Mouse (Mus musculus) limb, embryonic 14.5 days (tissue): Measurements from ENCODE around the gene Coasy. TPM values are rescaled to one million over a fixed set of nuclear protein-coding genes. Genes with fewer than 3 reads are reported as not detected.
"Not testable (repeated sequence)": the region's sequence is repeated elsewhere in the genome, so short reads cannot be mapped to it uniquely, and the experiment has no call there.

Source experiments
- ATAC-seq: fragments of 200-750 bp; cut with Nextera tagmentation; 2 replicates; pipeline ENCODE4 v1.8.0; 2017; ENCODE audit warnings: low read depth, moderate number of reproducible peaks, moderate TSS enrichment; ENCODE audit not compliant: low FRiP score
- DNase-seq: peaks from one replicate; pipeline ENCODE4 v3.0.0-alpha.2; 2015; ENCODE audit warnings: low spot score
- H3K27ac ChIP-seq: fragments of 300-500 bp; sonication (generic); replicated peaks from 2 replicates; pipeline ENCODE4 v1.5.1; 2014; ENCODE audit warnings: low read depth, mild to moderate bottlenecking, low read length, moderate library complexity, mixed read lengths
- H3K27me3 ChIP-seq: fragments of 300-500 bp; sonication (generic); 2 replicates; pipeline ENCODE4 v1.6.1; 2014; ENCODE audit warnings: low read length, mixed read lengths; ENCODE audit not compliant: control insufficient read depth, insufficient read depth
- H3K36me3 ChIP-seq: fragments of 300-500 bp; sonication (generic); 2 replicates; pipeline ENCODE4 v1.6.1; 2014; ENCODE audit warnings: mild to moderate bottlenecking, low read length, moderate library complexity, mixed read lengths; ENCODE audit not compliant: control insufficient read depth, insufficient read depth
- H3K4me1 ChIP-seq: fragments of 300-500 bp; sonication (generic); 2 replicates; pipeline ENCODE4 v1.6.1; 2014; ENCODE audit warnings: antibody characterized with exemption, low read length, mixed read lengths; ENCODE audit not compliant: control insufficient read depth, insufficient read depth
- H3K4me2 ChIP-seq: fragments of 300-500 bp; sonication (generic); replicated peaks from 2 replicates; pipeline ENCODE4 v1.6.1; 2014; ENCODE audit warnings: low read depth, mild to moderate bottlenecking, low read length, moderate library complexity; ENCODE audit not compliant: severe bottlenecking
- H3K4me3 ChIP-seq: fragments of 300-500 bp; sonication (generic); replicated peaks from 2 replicates; pipeline ENCODE4 v1.5.1; 2014; ENCODE audit warnings: low read length
- H3K9ac ChIP-seq: fragments of 300-500 bp; sonication (generic); 2 replicates; pipeline ENCODE4 v1.6.1; 2014; ENCODE audit warnings: mild to moderate bottlenecking, low read depth, low read length, moderate library complexity; ENCODE audit not compliant: severe bottlenecking
- H3K9me3 ChIP-seq: fragments of 300-500 bp; sonication (generic); 2 replicates; pipeline ENCODE4 v1.6.1; 2016; ENCODE audit warnings: low read length; ENCODE audit not compliant: control insufficient read depth
- POLR2A ChIP-seq: fragments of 200-500 bp; IDR thresholded peaks from 2 replicates; pipeline ENCODE4 v1.8.0; 2012; ENCODE audit warnings: inconsistent platforms, mild to moderate bottlenecking, moderate library complexity, borderline replicate concordance; ENCODE audit not compliant: insufficient read depth, insufficient read length; ENCODE audit errors: extremely low read depth
- WGBS: fragments of 180-500 bp; shearing (Covaris S2); extraction: QIAGEN DNeasy Blood & Tissue Kit; methylation state at CpG from one replicate; pipeline ENCODE4 v1.1.7; 2014; 5-methylcytosine and 5-hydroxymethylcytosine counted together
- polyA plus RNA-seq, 2 experiments: library from polyadenylated mRNA; depleted of rRNA in 1 of 2; stranded (reverse) in 1 of 2; unstranded in 1 of 2; fragments of >200 nt; fragmentation: Nextera tagmentation in 1 of 2; extraction: Ambion mirVana in 1 of 2; gene quantifications; 2 replicates each; pipeline versions ENCODE4 v1.2.1 to v1.2.3; 2012 to 2014

The Coasy gene
- polyA plus RNA-seq, 2 experiments, result 43.3 to 49.1 TPM

DNA sequence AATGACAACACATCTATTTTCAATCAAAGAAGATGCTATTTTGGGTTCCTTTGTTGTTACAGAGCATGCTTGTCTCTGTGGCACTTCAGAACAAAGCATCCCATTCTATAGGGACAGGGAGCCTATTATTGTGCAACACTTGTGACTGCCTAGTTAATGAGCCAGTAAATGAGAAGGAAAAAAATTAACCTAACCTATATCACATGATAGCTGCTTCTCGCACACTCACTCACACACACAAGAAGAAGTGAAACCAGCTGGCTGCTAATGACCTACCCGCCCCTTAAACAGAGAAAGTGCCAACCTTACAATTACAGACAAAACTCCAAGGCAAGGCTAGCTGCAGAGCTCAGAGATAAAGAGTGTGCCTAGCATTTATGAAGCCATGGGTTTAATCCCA is 33.2 kb downstream of the Coasy start:
- H3K9ac ChIP-seq, result no peak overlapping the region
- DNase-seq, result no peak
- no peak overlapping the region for H3K4me2 ChIP-seq
- ATAC-seq, result no peak
- no peak overlapping the region for H3K27ac ChIP-seq
- H3K36me3 ChIP-seq, result peaks cover 9% of the 10 kb centered on the region; the same call in 1 of the 2 replicates
- TF ChIP-seq POLR2A, result no peak
- H3K9me3 ChIP-seq, result no peaks in the 10 kb centered on the region
- 78% methylated on average over 2 of the region's 2 CpGs for WGBS
- H3K4me1 ChIP-seq, result peaks cover 12% of the 10 kb centered on the region
- H3K4me3 ChIP-seq, result no peak overlapping the region
- H3K27me3 ChIP-seq, result no peaks in the 10 kb centered on the region

DNA sequence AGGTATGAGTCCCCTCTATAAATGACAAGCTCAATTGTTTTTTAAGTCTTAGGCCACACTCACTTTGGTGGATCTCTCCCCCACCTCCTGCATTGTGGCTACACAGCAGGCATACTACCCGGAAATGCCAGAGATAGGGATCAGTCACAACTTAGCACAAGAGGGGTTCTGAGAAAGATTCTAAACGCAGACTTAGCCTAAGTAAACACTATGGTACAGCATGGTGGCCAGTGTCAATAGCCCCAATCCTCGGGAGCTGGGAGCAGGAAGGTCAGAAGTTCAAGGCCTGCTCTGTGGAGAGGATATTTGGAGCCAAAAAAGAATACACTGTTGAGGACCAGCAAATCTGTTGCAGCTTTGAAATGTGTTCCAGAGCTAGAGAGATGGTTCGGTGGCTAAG is 35.7 kb downstream of the Coasy start:
- Histone ChIP-seq H3K4me2 (peak overlapping the region; percentile 88), H3K27me3 (no peaks in the 10 kb centered on the region), H3K9me3 (no peaks in the 10 kb centered on the region), H3K36me3 (peaks cover 12% of the 10 kb centered on the region; the same call in 1 of the 2 replicates), H3K4me3 (peak overlapping the region; percentile 91; the same call in 1 of the 2 replicates), H3K27ac (no peak overlapping the region), H3K4me1 (peaks cover 18% of the 10 kb centered on the region), H3K9ac (no peak overlapping the region)
- ATAC-seq (no peak), DNase-seq (no peak)
- no peak for TF ChIP-seq POLR2A
- 52% methylated on average over 4 of the region's 4 CpGs for WGBS

DNA sequence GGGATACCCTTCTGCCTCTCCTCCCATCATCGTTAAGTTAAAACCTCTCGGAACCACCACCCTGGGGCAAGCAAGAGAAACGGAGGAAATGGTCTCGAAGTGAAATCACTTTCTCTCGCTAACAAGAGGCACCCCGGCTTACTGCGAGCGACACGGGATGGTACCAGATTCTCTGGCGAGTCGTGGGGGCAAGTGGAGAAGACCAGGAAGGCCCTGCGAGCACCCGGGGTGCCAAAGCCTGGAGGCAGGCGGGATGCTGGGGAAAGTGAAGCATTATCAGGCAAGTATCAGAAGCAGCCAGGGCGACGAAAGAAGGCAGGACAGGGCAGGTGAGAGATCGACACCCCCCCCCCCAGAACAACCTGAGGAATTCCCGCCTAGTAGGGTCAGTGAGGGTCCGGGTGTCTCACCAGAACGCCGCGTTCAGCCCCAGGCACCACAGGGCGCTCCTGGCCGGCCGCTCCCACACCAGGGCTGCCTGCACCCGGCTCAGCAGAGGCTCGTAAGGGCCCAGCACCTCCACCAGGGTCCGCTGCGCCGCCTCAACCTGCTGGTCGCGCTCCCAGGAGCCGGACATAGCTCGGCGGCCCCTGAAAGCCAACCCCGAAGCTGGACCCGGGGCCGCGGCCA is 36.9 kb downstream of the Coasy start:
- 0 out of 2 replicates have a peak, but pooled peaks have one; percentile 28 for TF ChIP-seq POLR2A
- Histone ChIP-seq H3K4me3 (peak overlapping the region; percentile 91), H3K36me3 (peaks cover 19% of the 10 kb centered on the region; the same call in 1 of the 2 replicates), H3K4me2 (peak overlapping the region; percentile 88), H3K4me1 (peaks cover 18% of the 10 kb centered on the region), H3K27me3 (no peaks in the 10 kb centered on the region), H3K27ac (peak overlapping the region; percentile 50; the same call in 1 of the 2 replicates), H3K9me3 (no peaks in the 10 kb centered on the region), H3K9ac (peak overlapping the region; percentile 83)
- WGBS, result under 1% methylated on average over 26 of the region's 39 CpGs
- DNase-seq, result no peak
- peak; percentile 54 for ATAC-seq

DNA sequence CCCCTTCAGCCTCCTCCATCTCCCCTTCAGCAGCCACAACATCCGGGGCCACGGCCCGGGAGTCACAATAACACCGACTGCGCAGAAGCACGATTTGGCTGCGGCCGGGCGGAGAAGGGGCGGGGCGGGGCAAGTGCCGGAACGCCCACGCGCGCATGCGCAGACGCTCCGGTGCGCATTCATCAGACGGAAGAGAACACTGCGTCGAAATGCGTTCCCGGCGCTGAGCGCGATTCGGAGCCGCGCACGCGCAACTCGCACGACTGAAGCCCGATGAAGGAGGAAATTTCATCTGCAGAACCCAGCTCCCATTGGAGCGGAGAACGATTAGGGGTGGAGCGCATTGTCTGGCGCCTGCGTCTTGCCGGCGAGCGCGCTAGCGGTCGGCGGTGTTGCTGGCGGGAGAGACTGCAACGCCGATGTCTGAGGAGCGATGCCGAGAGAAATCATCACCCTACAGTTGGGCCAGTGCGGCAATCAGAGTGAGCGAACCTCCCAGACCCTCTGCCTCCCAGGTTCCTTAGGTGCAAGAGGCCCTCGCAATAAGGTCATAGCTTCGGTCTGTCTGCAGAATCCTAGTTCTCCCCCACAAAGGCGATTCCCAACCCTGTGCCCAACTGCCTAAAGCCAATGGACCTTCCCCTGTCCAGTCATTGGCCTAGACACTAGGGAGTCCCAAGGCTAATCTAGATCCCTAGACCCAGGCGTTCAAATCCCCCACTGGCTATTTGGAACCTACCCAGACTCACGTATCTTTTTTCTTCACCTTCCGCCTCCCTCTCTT is 37.6 kb downstream of the Coasy start, which contains the start of the genes Retreg3 and Tubg1:
Gene Retreg3, minus strand, starts transcription at position 133 of the 784 bp plus-strand sequence.
Gene Tubg1, plus strand, starts transcription at position 178 of the 784 bp plus-strand sequence.
- Histone ChIP-seq H3K27ac (peak within 1 kb of the TSS; percentile 88), H3K9me3 (no peaks in the 10 kb centered on the region), H3K9ac (peak within 1 kb of the TSS; percentile 83), H3K4me1 (peaks cover 18% of the 10 kb centered on the region), H3K27me3 (no peaks in the 10 kb centered on the region), H3K4me3 (peak within 1 kb of the TSS; percentile 91), H3K36me3 (peaks cover 23% of the 10 kb centered on the region), H3K4me2 (peak within 1 kb of the TSS; percentile 88)
- ATAC-seq (peak; percentile 96), DNase-seq (peak; percentile 99)
- peak; percentile 97; the same call in 1 of the 2 replicates for TF ChIP-seq POLR2A
- WGBS, result under 1% methylated on average over 57 of the region's 61 CpGs

DNA sequence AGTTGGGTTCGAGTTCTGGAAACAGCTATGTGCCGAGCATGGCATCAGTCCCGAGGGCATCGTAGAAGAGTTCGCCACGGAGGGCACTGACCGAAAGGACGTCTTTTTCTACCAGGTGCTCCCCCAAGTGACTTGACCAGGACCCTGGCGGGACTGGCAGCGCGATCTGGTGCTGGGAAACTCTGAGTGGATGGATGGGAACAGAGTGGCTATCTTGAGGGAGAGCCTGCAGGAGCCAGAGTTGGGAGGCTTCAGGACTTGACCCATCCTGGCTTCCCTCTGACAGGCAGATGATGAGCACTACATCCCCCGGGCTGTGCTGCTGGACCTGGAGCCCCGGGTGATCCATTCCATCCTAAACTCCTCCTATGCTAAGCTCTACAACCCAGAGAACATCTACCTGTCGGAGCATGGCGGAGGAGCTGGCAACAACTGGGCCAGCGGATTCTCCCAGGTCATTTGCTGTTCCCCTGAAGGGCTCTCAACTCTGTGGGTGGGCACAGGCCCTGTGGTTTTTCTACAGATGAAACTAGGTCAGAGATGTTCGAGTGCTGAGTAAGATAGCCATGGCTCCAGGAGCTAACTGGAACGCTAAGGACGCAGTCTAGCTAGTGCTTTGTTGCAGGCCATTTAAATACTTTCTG is 38.3 kb downstream of the Coasy start:
- H3K9me3 ChIP-seq, result no peaks in the 10 kb centered on the region
- H3K4me2 ChIP-seq, result peak overlapping the region; percentile 79
- no peak for DNase-seq
- peaks cover 27% of the 10 kb centered on the region for H3K36me3 ChIP-seq
- no peak for ATAC-seq
- H3K4me1 ChIP-seq, result peaks cover 18% of the 10 kb centered on the region
- no peaks in the 10 kb centered on the region for H3K27me3 ChIP-seq
- peak overlapping the region; percentile 88 for H3K27ac ChIP-seq
- H3K9ac ChIP-seq, result peak overlapping the region; percentile 75
- peak overlapping the region; percentile 91 for H3K4me3 ChIP-seq
- 23% methylated on average over 19 of the region's 19 CpGs for WGBS
- no peak for TF ChIP-seq POLR2A

DNA sequence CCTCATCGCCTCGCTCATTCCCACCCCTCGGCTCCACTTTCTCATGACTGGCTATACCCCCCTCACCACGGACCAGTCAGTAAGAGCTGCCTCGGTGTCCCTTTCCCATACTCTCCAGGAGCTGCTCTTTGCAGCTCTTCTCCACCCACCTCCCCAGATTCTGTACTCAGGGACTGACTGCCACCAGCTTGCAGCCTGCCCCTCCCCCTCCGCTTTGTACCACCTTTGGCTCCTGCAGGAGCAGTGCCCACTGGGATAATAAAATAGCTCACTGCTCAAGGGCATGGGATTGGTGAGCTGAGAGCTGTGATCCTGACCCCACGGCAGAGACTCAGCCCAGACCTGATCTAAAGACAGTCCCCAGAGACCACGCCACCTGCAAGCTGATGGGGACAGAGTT is 42.1 kb downstream of the Coasy start:
- WGBS, result 92% methylated on average over 8 of the region's 8 CpGs
- H3K4me3 ChIP-seq, DNase-seq, H3K4me1 ChIP-seq, H3K27ac ChIP-seq, H3K9me3 ChIP-seq, H3K4me2 ChIP-seq, ATAC-seq, H3K27me3 ChIP-seq, H3K9ac ChIP-seq: not testable (repeated sequence)
- H3K36me3 ChIP-seq, result peaks cover 33% of the 10 kb centered on the region

DNA sequence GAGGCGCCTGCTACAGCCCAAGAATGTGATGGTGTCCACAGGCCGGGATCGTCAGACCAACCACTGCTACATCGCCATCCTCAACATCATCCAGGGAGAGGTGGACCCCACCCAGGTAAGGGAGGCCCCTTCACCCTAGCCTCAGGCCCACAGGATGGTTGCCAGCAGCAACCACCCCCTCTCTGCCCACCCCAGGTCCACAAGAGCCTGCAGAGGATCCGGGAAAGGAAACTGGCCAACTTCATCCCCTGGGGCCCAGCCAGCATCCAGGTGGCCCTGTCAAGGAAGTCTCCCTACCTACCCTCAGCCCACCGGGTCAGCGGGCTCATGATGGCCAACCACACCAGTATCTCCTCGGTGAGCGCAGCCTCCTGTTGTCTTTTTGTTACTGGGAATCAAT is 42.6 kb downstream of the Coasy start:
- not testable (repeated sequence) for H3K27me3 ChIP-seq, H3K9me3 ChIP-seq, DNase-seq, H3K9ac ChIP-seq, ATAC-seq, H3K4me2 ChIP-seq, H3K27ac ChIP-seq, H3K4me3 ChIP-seq, H3K4me1 ChIP-seq
- WGBS, result 93% methylated on average over 4 of the region's 9 CpGs
- peaks cover 33% of the 10 kb centered on the region for H3K36me3 ChIP-seq
